19 mouse cellular contexts compared by ENCODE assay signal in the genomic region with DNA sequence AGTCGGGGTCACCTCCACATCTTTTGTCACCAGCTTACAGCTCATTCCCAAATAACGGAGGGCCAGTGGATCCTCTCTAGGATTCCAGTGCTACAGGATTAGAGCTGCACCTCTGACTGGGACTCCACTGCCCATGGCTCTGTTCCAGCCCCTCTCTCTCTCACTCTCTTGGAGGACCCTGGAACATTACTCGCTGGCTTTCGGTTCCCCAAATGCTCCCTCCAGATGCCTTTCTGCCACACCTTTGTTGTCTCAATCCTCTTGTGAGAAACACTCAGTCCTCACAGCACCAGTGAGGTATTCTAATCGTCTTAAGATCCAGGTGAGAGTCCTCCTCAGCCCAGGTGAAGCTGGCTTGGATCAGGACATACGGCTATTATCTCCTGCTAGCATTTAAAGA.
DNase-seq lines count a peak whose midpoint lies in the region; ATAC-seq and TF ChIP-seq lines count a peak whose summit lies in the region.
"Had no signal": no experiment of that assay in that cellular context is flagged by ENCODE, and none has a peak within 500 bp of the region (broad histone marks: within the 10 kb centered on the region; RNA-seq: fewer than 3 reads in every experiment).

No protein-coding gene starts in this region.

- no peak overlapping the region for H3K9ac ChIP-seq in forebrain, embryonic 15.5 days (replicated peaks)
- H3K9ac ChIP-seq: heart, embryonic 12.5 days; liver, postnatal 0 days had no signal

- TF ChIP-seq CTCF in layer of hippocampus, adult 2 months (conservative IDR thresholded peaks at IDR 0.05) = no peak

- H3K4me1 ChIP-seq in forebrain, embryonic 15.5 days = peaks cover 51% of the 10 kb centered on the region

- H3K36me3 ChIP-seq in forebrain, embryonic 15.5 days = no peaks in the 10 kb centered on the region
- H3K36me3 ChIP-seq: heart, embryonic 12.5 days; limb, embryonic 10.5 days had no signal

- no peaks in the 10 kb centered on the region for H3K27me3 ChIP-seq in forebrain, embryonic 15.5 days
- H3K27me3 ChIP-seq: heart, embryonic 12.5 days had no signal

- 51% methylated on average over 6 of the region's 6 CpGs for WGBS in forebrain, embryonic 15.5 days

- no peak overlapping the region for H3K4me3 ChIP-seq in layer of hippocampus, adult 2 months
- H3K4me3 ChIP-seq in forebrain, embryonic 15.5 days = no peak overlapping the region
- H3K4me3 ChIP-seq: heart, embryonic 12.5 days; limb, embryonic 10.5 days; myocyte had no signal

- H3K9me3 ChIP-seq in forebrain, embryonic 15.5 days = no peaks in the 10 kb centered on the region
- H3K9me3 ChIP-seq: heart, embryonic 12.5 days; limb, embryonic 10.5 days had no signal

- H3K4me2 ChIP-seq in forebrain, embryonic 15.5 days (replicated peaks) = no peak overlapping the region
- H3K4me2 ChIP-seq: heart, embryonic 12.5 days had no signal

- no peak for DNase-seq in layer of hippocampus, adult 2 months (ENCODE audit: low spot score in 2 of 2)
- no peak for DNase-seq in layer of hippocampus, adult 18-20 months (ENCODE audit: low spot score in 2 of 2)
- DNase-seq in R1 (ENCODE audit: low read depth, low spot score) = peak; percentile 16
- peak; percentile 57 for DNase-seq in lung, postnatal 14 days
- no peak for DNase-seq in right cerebral cortex, postnatal 14 days
- DNase-seq in kidney, adult 9 months = no peak
- DNase-seq: adrenal gland, adult 2 months; cerebellum, adult 9-10 months; heart, postnatal 14 days; kidney, postnatal 10 days; liver, postnatal 0 days; spleen, adult 18-20 months; thymus, adult 2 months had no signal

- peak overlapping the region; percentile 76 for H3K27ac ChIP-seq in layer of hippocampus, adult 2 months
- H3K27ac ChIP-seq in forebrain, embryonic 15.5 days (replicated peaks) = 0 out of 2 replicates have a peak overlapping the region, but pooled peaks have one; percentile 11
- H3K27ac ChIP-seq: limb, embryonic 10.5 days had no signal

- no peak for ATAC-seq in forebrain, embryonic 15.5 days (replicated peaks)
- ATAC-seq: hindbrain, embryonic 16.5 days; intestine, postnatal 0 days; liver, postnatal 0 days had no signal

Comparison
In these comparisons a context has a peak if more than half of its experiments do, and no peak if none do; other contexts are left out.
1. DNase-seq: peak in R1 (single experiment) and lung, postnatal 14 days (single experiment); none in layer of hippocampus, adult 2 months (0 of 2), layer of hippocampus, adult 18-20 months (0 of 2), right cerebral cortex, postnatal 14 days (single experiment) and kidney, adult 9 months (single experiment).